Comparison of ENCODE assay signal across 10 mouse cellular contexts in the genomic region with DNA sequence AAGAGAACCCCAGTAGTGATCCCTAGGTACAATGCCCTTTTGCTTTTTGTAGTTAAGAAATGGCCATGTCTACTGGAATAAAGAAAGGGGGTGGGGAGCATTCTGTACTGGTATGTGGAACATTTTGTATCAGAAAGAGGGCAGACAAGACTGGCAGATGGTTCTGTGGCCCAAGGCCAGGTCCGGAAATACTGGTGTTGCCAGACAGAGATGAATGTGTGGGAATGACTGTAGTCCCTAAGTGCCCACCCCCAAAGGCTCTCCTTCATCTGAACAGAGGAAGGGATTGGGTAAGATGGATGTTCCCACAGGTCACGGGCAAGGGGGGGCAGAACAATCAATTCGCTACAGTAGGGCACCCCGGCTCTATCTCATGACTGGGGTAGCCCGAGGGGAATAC. TPM values are rescaled to one million over a fixed set of nuclear protein-coding genes. Genes with fewer than 3 reads are reported as not detected.
A peak's percentile ranks its signal among the peaks of the same experiment; 100 is the strongest.
DNase-seq lines count a peak whose midpoint lies in the region; ATAC-seq and TF ChIP-seq lines count a peak whose summit lies in the region.
"Had no signal": no experiment of that assay in that cellular context is flagged by ENCODE, and none has a peak within 500 bp of the region (broad histone marks: within the 10 kb centered on the region; RNA-seq: fewer than 3 reads in every experiment).

No protein-coding gene starts in this region.

- no peak overlapping the region for H3K4me3 ChIP-seq in layer of hippocampus, adult 2 months
- H3K4me3 ChIP-seq: embryonic facial prominence, embryonic 10.5 days had no signal

- intact Hi-C loops in heart, postnatal 25 days (cut with DNase I), result loop anchor here (2.0 to 5.0 kb wide), 2 partner anchors 38 to 47 kb away; no protein-coding TSS in a partner anchor

- no peak overlapping the region for H3K27ac ChIP-seq in layer of hippocampus, adult 2 months
- H3K27ac ChIP-seq: embryonic facial prominence, embryonic 10.5 days had no signal

- DNase-seq in adrenal gland, adult 2 months, result peak; percentile 54
- no peak for DNase-seq in adrenal gland, postnatal 4 days (ENCODE audit: low spot score in 2 of 2)
- DNase-seq in layer of hippocampus, adult 8-10 months (ENCODE audit: low spot score in 2 of 2), result peak; percentile 17 to 18
- DNase-seq in layer of hippocampus, adult 2 months (ENCODE audit: low spot score in 2 of 2), result no peak
- peak; percentile 13 for DNase-seq in cerebellum, adult 9-11 months
- peak; percentile 62 for DNase-seq in lung, postnatal 14 days
- DNase-seq in heart, postnatal 25 days (ENCODE audit: low spot score), result no peak
- DNase-seq: heart, postnatal 4 days had no signal

- TF ChIP-seq CTCF in layer of hippocampus, adult 2 months (conservative IDR thresholded peaks at IDR 0.05), result no peak

- no peak for ATAC-seq in granulocyte monocyte progenitor cell, adult 5-6 weeks (replicated peaks; ENCODE audit: poor library complexity, severe bottlenecking)

RNA-seq across cellular contexts. Expression of a gene that starts 41.6 kb away (rescaled TPM):
- 100 to 1,000 TPM in 1 of 2 experiments, 10 to 100 TPM in 1; 58.3 to 113 TPM for total RNA-seq in adrenal gland, adult 2 months (2021)
- polyA plus RNA-seq in adrenal gland, adult 2 months (2012; rRNA removed), result 11.3 and 22.6 TPM in 2 replicates
- 10 to 100 TPM; 92.8 to 98.8 TPM for total RNA-seq in adrenal gland, postnatal 4 days (2021)
- total RNA-seq in layer of hippocampus, adult 8-10 months (2022), result 100 to 1,000 TPM in 2 of 4 experiments, 10 to 100 TPM in 2; 79.4 to 115 (median 97.4) TPM
- 10 to 100 TPM; 97.0 to 97.4 TPM for total RNA-seq in layer of hippocampus, adult 2 months (2021)
- 16.5 and 19.2 TPM in 2 replicates for total RNA-seq in granulocyte monocyte progenitor cell, adult 5-6 weeks (2014; fragmentation: Nextera tagmentation)
- 23.0 and 23.7 TPM in 2 replicates for total RNA-seq in granulocyte monocyte progenitor cell, adult 5-6 weeks (2017)
- 10 to 100 TPM; 17.1 to 17.6 TPM for total RNA-seq in heart, postnatal 25 days (2021)

Comparison
In these comparisons a context has a peak if more than half of its experiments do, and no peak if none do; other contexts are left out.
1. DNase-seq: peak in adrenal gland, adult 2 months (single experiment), layer of hippocampus, adult 8-10 months (2 of 2), cerebellum, adult 9-11 months (single experiment) and lung, postnatal 14 days (single experiment); none in adrenal gland, postnatal 4 days (0 of 2), layer of hippocampus, adult 2 months (0 of 2) and heart, postnatal 25 days (single experiment).